Mouse (Mus musculus) E14TG2a.4 (cell line): ENCODE results near the gene Gm3952.

ENCODE experiments used
- CTCF ChIP-seq: conservative IDR thresholded peaks from 2 replicates; pipeline ENCODE4 v1.5.1; 2014; ENCODE audit warnings: low read length
- POU5F1 ChIP-seq: IDR thresholded peaks from 2 replicates; pipeline ENCODE4 v1.6.1; 2014; ENCODE audit warnings: low read length, borderline replicate concordance

GRCm38 (mm10) chr8:128732254-128732653 is 66.2 kb downstream of the Gm3952 start:
- TF ChIP-seq CTCF (no peak), POU5F1 (no peak)
